Mouse (Mus musculus) liver, embryonic 14.5 days (tissue): Measurements from ENCODE around the gene Adsl.

Source experiments
- CTCF ChIP-seq: IDR thresholded peaks from 2 replicates; pipeline ENCODE4 v1.5.1; 2016; ENCODE audit warnings: antibody characterized with exemption, low read depth, control low read depth
- EP300 ChIP-seq: IDR thresholded peaks from 2 replicates; pipeline ENCODE4 v1.6.1; 2016; ENCODE audit warnings: antibody characterized with exemption, low read depth

- TF ChIP-seq CTCF: no peak
- TF ChIP-seq EP300: no peak
These were observed 48.0 kb downstream of the Adsl start for GRCm38 (mm10) chr15:80996090-80996835.
